Mouse (Mus musculus) left cerebral cortex, adult 11 months (tissue): ENCODE results near the gene Olfr1212.

ENCODE experiments used
- DNase-seq: peaks from one replicate; pipeline ENCODE4 v3.0.0; 2022; ENCODE audit warnings: low spot score

Olfr1212 gene

GRCm38 (mm10) chr2:88953669-88954068, at the start of gene Olfr1212:
TSS of gene Olfr1212 (plus strand) at chr2:88953969.
- no peak for DNase-seq

- no peak for DNase-seq
These were observed 38.7 kb upstream of the Olfr1212 start, which contains the start of gene Olfr1209 for GRCm38 (mm10) chr2:88915057-88915456. TSS of gene Olfr1209 (minus strand) at chr2:88915157.

GRCm38 (mm10) chr2:88938011-88938410, 15.8 kb upstream of the Olfr1212 start, which contains the start of gene Olfr1211:
TSS of gene Olfr1211 (minus strand) at chr2:88938111.
- DNase-seq, result no peak

- DNase-seq, result no peak
These were observed 26.4 kb downstream of the Olfr1212 start, which contains the start of gene Gm13762 for GRCm38 (mm10) chr2:88980181-88980580. TSS of gene Gm13762 (minus strand) at chr2:88980281.

- DNase-seq, result no peak
These were observed 38.8 kb downstream of the Olfr1212 start, which contains the start of gene Olfr1214 for GRCm38 (mm10) chr2:88992553-88992952. TSS of gene Olfr1214 (minus strand) at chr2:88992653.

- no peak for DNase-seq
These were observed 53.1 kb downstream of the Olfr1212 start, which contains the start of gene Olfr1215 for GRCm38 (mm10) chr2:89006873-89007272. TSS of gene Olfr1215 (minus strand) at chr2:89006973.
